Mouse (Mus musculus) thymus, adult 2 months (tissue): ENCODE measurements around the gene Rell1.
A peak's percentile ranks its signal among the peaks of the same experiment; 100 is the strongest.

Source experiments
- CTCF ChIP-seq: fragments of 200-500 bp; IDR thresholded peaks from 2 replicates; pipeline ENCODE4 v1.5.1; 2012; ENCODE audit warnings: mild to moderate bottlenecking, control low read depth, low read length, moderate library complexity, borderline replicate concordance; ENCODE audit not compliant: control insufficient read depth, poor library complexity, insufficient read depth; ENCODE audit errors: extremely low read depth
- POLR2A ChIP-seq: fragments of 200-500 bp; IDR thresholded peaks from 2 replicates; pipeline ENCODE4 v1.6.1; 2012; ENCODE audit warnings: mild to moderate bottlenecking, low read length, control low read depth, moderate library complexity; ENCODE audit not compliant: control insufficient read depth, poor library complexity, insufficient read depth; ENCODE audit errors: extremely low read depth

DNA sequence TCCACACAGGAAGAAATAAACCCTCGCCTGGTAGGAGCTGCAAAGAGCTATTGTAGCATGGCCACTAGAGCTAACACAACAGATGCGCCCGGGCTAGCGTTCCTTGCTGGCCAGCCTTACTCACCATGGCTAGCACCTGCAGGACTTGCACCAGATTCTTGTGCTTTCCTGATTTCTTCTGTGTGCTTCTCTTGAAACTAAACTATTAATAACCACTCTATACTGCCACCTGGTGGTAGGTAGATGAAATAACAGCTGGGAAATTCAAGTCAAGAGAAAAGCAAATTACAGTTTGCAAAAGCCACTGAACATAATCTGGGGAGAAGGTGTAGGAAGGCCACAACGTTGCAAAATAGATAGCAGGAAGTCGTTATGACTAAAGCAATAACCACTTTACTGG lies 82.0 kb downstream of the Rell1 start:
- no peak for TF ChIP-seq POLR2A
- 0 out of 2 replicates have a peak, but pooled peaks have one; percentile 18 for TF ChIP-seq CTCF
